Mouse (Mus musculus) macrophage (primary cell): ENCODE measurements around the gene Tbck. TPM values are rescaled to one million over a fixed set of nuclear protein-coding genes. Genes with fewer than 3 reads are reported as not detected.

Experiments
- H3K27ac ChIP-seq: fragments of 350-480 bp; formaldehyde crosslinking; 2 replicates; pipeline ENCODE4 v1.9.0; 2021
- H3K36me3 ChIP-seq: fragments of 350-480 bp; formaldehyde crosslinking; 2 replicates; pipeline ENCODE4 v1.9.0; 2021; ENCODE audit errors: inconsistent target
- H3K4me3 ChIP-seq: fragments of 350-480 bp; formaldehyde crosslinking; 2 replicates; pipeline ENCODE4 v1.9.0; 2021; ENCODE audit errors: inconsistent target
- H3K79me2 ChIP-seq: fragments of 350-480 bp; formaldehyde crosslinking; 2 replicates; pipeline ENCODE4 v1.9.0; 2021; ENCODE audit errors: inconsistent target
- WGBS: methylation state at CpG from one replicate; pipeline ENCODE4 v1.1.7; 2026; ENCODE audit warnings: inconsistent platforms; ENCODE audit not compliant: missing documents; 5-methylcytosine and 5-hydroxymethylcytosine counted together
- polyA plus RNA-seq: library from polyadenylated mRNA; stranded (reverse); fragments of 250-400 nt; gene quantifications from 3 replicates; pipeline ENCODE4 v1.2.4, GENCODE M21; 2018; ENCODE audit warnings: inconsistent platforms

Gene Tbck
- polyA plus RNA-seq, 1 experiment from 2014 or later, result 13.4 TPM

- Histone ChIP-seq H3K79me2 (no peaks in the 10 kb centered on the region), H3K36me3 (no peaks in the 10 kb centered on the region), H3K4me3 (no peak overlapping the region), H3K27ac (no peak overlapping the region)
- WGBS, result 98% methylated on average over 4 of the region's 4 CpGs
These were observed 103.8 kb downstream of the Tbck start for GRCm38 (mm10) chr3:132787775-132788174.

- Histone ChIP-seq H3K4me3 (no peak overlapping the region), H3K79me2 (no peaks in the 10 kb centered on the region), H3K27ac (no peak overlapping the region), H3K36me3 (peaks cover 11% of the 10 kb centered on the region; the same call in 1 of the 2 replicates)
- 53% methylated on average over 4 of the region's 4 CpGs for WGBS
These were observed 107.2 kb downstream of the Tbck start for GRCm38 (mm10) chr3:132791140-132791539.

GRCm38 (mm10) chr3:132800196-132800595 is 116.3 kb downstream of the Tbck start:
- H3K36me3 ChIP-seq, result peaks cover 34% of the 10 kb centered on the region
- no peak overlapping the region for H3K27ac ChIP-seq
- no peaks in the 10 kb centered on the region for H3K79me2 ChIP-seq
- WGBS, result 85% methylated on average over 1 of the region's 1 CpGs
- H3K4me3 ChIP-seq, result no peak overlapping the region

GRCm38 (mm10) chr3:132801910-132802309 is 118.0 kb downstream of the Tbck start:
- no peaks in the 10 kb centered on the region for H3K79me2 ChIP-seq
- no peak overlapping the region for H3K27ac ChIP-seq
- H3K36me3 ChIP-seq, result peaks cover 17% of the 10 kb centered on the region
- H3K4me3 ChIP-seq, result no peak overlapping the region
- WGBS, result 91% methylated on average over 2 of the region's 3 CpGs

GRCm38 (mm10) chr3:132807888-132808579 is 124.1 kb downstream of the Tbck start:
- H3K79me2 ChIP-seq, result no peaks in the 10 kb centered on the region
- H3K27ac ChIP-seq, result no peak overlapping the region
- H3K4me3 ChIP-seq, result no peak overlapping the region
- peaks cover 8% of the 10 kb centered on the region; the same call in 1 of the 2 replicates for H3K36me3 ChIP-seq
- WGBS, result 79% methylated on average over 2 of the region's 2 CpGs

- peaks cover 3% of the 10 kb centered on the region; the same call in 1 of the 2 replicates for H3K36me3 ChIP-seq
- no peaks in the 10 kb centered on the region for H3K79me2 ChIP-seq
- H3K4me3 ChIP-seq, result no peak overlapping the region
- no peak overlapping the region for H3K27ac ChIP-seq
- 92% methylated on average over 3 of the region's 3 CpGs for WGBS
These were observed 125.0 kb downstream of the Tbck start for GRCm38 (mm10) chr3:132808951-132809350.

GRCm38 (mm10) chr3:132811791-132812190 is 127.8 kb downstream of the Tbck start:
- Histone ChIP-seq H3K79me2 (no peaks in the 10 kb centered on the region), H3K27ac (no peak overlapping the region), H3K4me3 (no peak overlapping the region), H3K36me3 (0 out of 2 replicates have a peak, but pooled peaks cover 7% of the 10 kb centered on the region)
- 93% methylated on average over 5 of the region's 5 CpGs for WGBS

- WGBS, result 62% methylated on average over 5 of the region's 5 CpGs
- Histone ChIP-seq H3K27ac (no peak overlapping the region), H3K79me2 (no peaks in the 10 kb centered on the region), H3K36me3 (0 out of 2 replicates have a peak, but pooled peaks cover 7% of the 10 kb centered on the region), H3K4me3 (no peak overlapping the region)
These were observed 128.4 kb downstream of the Tbck start for GRCm38 (mm10) chr3:132812356-132812755.

GRCm38 (mm10) chr3:132813147-132813546 is 129.2 kb downstream of the Tbck start:
- WGBS, result 92% methylated on average over 3 of the region's 3 CpGs
- Histone ChIP-seq H3K27ac (no peak overlapping the region), H3K36me3 (0 out of 2 replicates have a peak, but pooled peaks cover 7% of the 10 kb centered on the region), H3K79me2 (no peaks in the 10 kb centered on the region), H3K4me3 (no peak overlapping the region)

GRCm38 (mm10) chr3:132813706-132814497 is 130.0 kb downstream of the Tbck start:
- H3K36me3 ChIP-seq, result 0 out of 2 replicates have a peak, but pooled peaks cover 7% of the 10 kb centered on the region
- H3K4me3 ChIP-seq, result no peak overlapping the region
- H3K79me2 ChIP-seq, result no peaks in the 10 kb centered on the region
- no peak overlapping the region for H3K27ac ChIP-seq
- WGBS, result 97% methylated on average over 9 of the region's 9 CpGs

GRCm38 (mm10) chr3:132814791-132815496 is 131.0 kb downstream of the Tbck start:
- Histone ChIP-seq H3K36me3 (0 out of 2 replicates have a peak, but pooled peaks cover 7% of the 10 kb centered on the region), H3K79me2 (no peaks in the 10 kb centered on the region), H3K27ac (no peak overlapping the region), H3K4me3 (no peak overlapping the region)
- WGBS, result 89% methylated on average over 10 of the region's 10 CpGs

- H3K27ac ChIP-seq, result no peak overlapping the region
- no peaks in the 10 kb centered on the region for H3K79me2 ChIP-seq
- H3K4me3 ChIP-seq, result no peak overlapping the region
- 0 out of 2 replicates have a peak, but pooled peaks cover 7% of the 10 kb centered on the region for H3K36me3 ChIP-seq
- 98% methylated on average over 4 of the region's 4 CpGs for WGBS
These were observed 131.8 kb downstream of the Tbck start for GRCm38 (mm10) chr3:132815497-132816326.

- Histone ChIP-seq H3K36me3 (0 out of 2 replicates have a peak, but pooled peaks cover 7% of the 10 kb centered on the region), H3K4me3 (no peak overlapping the region), H3K27ac (no peak overlapping the region), H3K79me2 (no peaks in the 10 kb centered on the region)
- WGBS, result 100% methylated on average over 2 of the region's 2 CpGs
These were observed 135.5 kb downstream of the Tbck start for GRCm38 (mm10) chr3:132819408-132819807.
